Mouse (Mus musculus): ENCODE data around the gene Slc6a18.

GRCm38 (mm10) chr13:73685502-73685901, 7.7 kb upstream of the Slc6a18 start:
- TF ChIP-seq CTCF (IDR thresholded peaks at IDR 0.05; ENCODE audit: extremely low read depth, insufficient read depth, insufficient read length, insufficient replicate concordance) (no peak), POLR2A (IDR thresholded peaks at IDR 0.05; ENCODE audit: low read depth, low read length) (no peak)

Data from spleen, adult 2 months (tissue).